Mouse (Mus musculus): ENCODE measurements around the gene Mlycd.

DNA sequence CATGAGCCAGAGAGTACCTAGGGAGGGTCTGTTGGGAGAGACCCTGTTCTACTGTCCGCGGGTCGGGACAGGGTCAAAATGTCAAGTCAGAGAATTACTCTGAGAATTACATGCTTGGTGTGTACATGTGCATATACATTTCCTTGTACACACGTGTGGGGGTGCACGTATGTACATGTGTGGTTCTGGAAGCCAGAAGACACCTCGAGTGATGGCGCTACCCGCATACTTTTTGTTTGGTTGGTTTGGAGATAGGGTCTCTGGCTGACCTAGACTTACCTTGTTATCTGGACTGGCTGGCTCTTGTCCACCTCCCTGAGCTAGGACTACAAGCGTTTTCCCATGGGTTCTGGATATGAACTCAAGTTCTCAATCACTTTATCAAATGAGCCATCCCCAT lies 581 bp upstream of the Mlycd start:
- TF ChIP-seq CTCF (IDR thresholded peaks at IDR 0.05; ENCODE audit: insufficient read depth, low read depth, low read length) (no peak), POLR2A (IDR thresholded peaks at IDR 0.05; ENCODE audit: insufficient read depth, low read depth, low read length) (no peak)
